Mouse (Mus musculus) CH12.LX (cell line): ENCODE data around the gene Wdfy3. TPM values are rescaled to one million over a fixed set of nuclear protein-coding genes. Genes with fewer than 3 reads are reported as not detected.

Experiments used
- DNase-seq: peaks from one replicate; pipeline ENCODE4 v3.0.0-alpha.2; 2013; ENCODE audit errors: extremely low read depth
- H3K27ac ChIP-seq: 2 replicates; pipeline ENCODE4 v1.5.1; 2012; ENCODE audit warnings: low read depth, mild to moderate bottlenecking, control low read depth, moderate library complexity; ENCODE audit not compliant: insufficient read depth
- H3K27me3 ChIP-seq: replicated peaks from 2 replicates; pipeline ENCODE3; 2012; ENCODE audit warnings: inconsistent platforms
- H3K36me3 ChIP-seq, 2 experiments: replicated peaks in 1 of 2; 2 replicates each; pipeline versions ENCODE3 to v1.6.1; 2012; ENCODE audit warnings: inconsistent platforms in 1 of 2, low read length in 1 of 2, mild to moderate bottlenecking in 1 of 2, mixed read lengths in 1 of 2, moderate library complexity in 1 of 2; ENCODE audit not compliant: control insufficient read depth in 1 of 2, insufficient read depth in 1 of 2
- H3K4me1 ChIP-seq, 2 experiments: 2 replicates each; pipeline ENCODE4 v1.6.1; 2012; ENCODE audit warnings: inconsistent platforms in 1 of 2, moderate library complexity in 1 of 2; ENCODE audit not compliant: insufficient read depth in 2 of 2, control insufficient read depth in 1 of 2
- H3K4me2 ChIP-seq: 2 replicates; pipeline ENCODE4 v1.6.1; 2012; ENCODE audit warnings: low read depth, mild to moderate bottlenecking, control low read depth; ENCODE audit not compliant: poor library complexity, insufficient read depth, severe bottlenecking
- H3K4me3 ChIP-seq, 3 experiments: fragments of 150-350 bp in 1 of 3; sonication (generic) in 1 of 3; replicated peaks in 1 of 3; 2 replicates each; pipeline versions ENCODE3 to v1.5.1; 2011 to 2012; ENCODE audit warnings: low read depth in 2 of 3, low read length in 2 of 3, mild to moderate bottlenecking in 2 of 3, moderate library complexity in 2 of 3, control low read depth in 1 of 3, improper control_type of control experiment in 1 of 3, inconsistent platforms in 1 of 3, mixed read lengths in 1 of 3; ENCODE audit not compliant: poor library complexity in 1 of 3
- H3K79me2 ChIP-seq: replicated peaks from 2 replicates; pipeline ENCODE4 v1.6.1; 2012; ENCODE audit warnings: mild to moderate bottlenecking, moderate library complexity; ENCODE audit not compliant: control insufficient read depth, poor library complexity, insufficient read depth, severe bottlenecking; ENCODE audit errors: extremely low read depth
- H3K9ac ChIP-seq: 2 replicates; pipeline ENCODE4 v1.6.1; 2012; ENCODE audit warnings: low read depth, mild to moderate bottlenecking, control low read depth, moderate library complexity; ENCODE audit not compliant: insufficient read depth
- H3K9me3 ChIP-seq: replicated peaks from 2 replicates; pipeline ENCODE3; 2012; ENCODE audit warnings: low read length, inconsistent platforms, mixed read lengths
- BHLHE40 ChIP-seq: IDR thresholded peaks from 2 replicates; pipeline ENCODE4 v1.6.1; 2011; ENCODE audit warnings: mild to moderate bottlenecking, low read depth, low read length, improper control_type of control experiment
- CHD1 ChIP-seq: IDR thresholded peaks from 2 replicates; pipeline ENCODE4 v1.6.1; 2012; ENCODE audit warnings: low read depth, low read length, improper control_type of control experiment, inconsistent platforms
- CHD2 ChIP-seq: IDR thresholded peaks from 2 replicates; pipeline ENCODE4 v1.6.1; 2011; ENCODE audit warnings: low read length, improper control_type of control experiment
- CTCF ChIP-seq, 2 experiments: IDR thresholded peaks in 1 of 2; conservative IDR thresholded peaks in 1 of 2; 2 replicates each; pipeline ENCODE4 v1.5.1; 2011 to 2012; ENCODE audit warnings: low read depth in 2 of 2, low read length in 2 of 2, improper control_type of control experiment in 1 of 2, inconsistent platforms in 1 of 2, mild to moderate bottlenecking in 1 of 2, moderate library complexity in 1 of 2
- E2F4 ChIP-seq: IDR thresholded peaks from 2 replicates; pipeline ENCODE4 v1.6.1; 2011; ENCODE audit warnings: low read depth, low read length, improper control_type of control experiment; ENCODE audit not compliant: insufficient replicate concordance
- IRF4 ChIP-seq: IDR thresholded peaks from 2 replicates; pipeline ENCODE4 v1.6.1; 2014; ENCODE audit warnings: low read depth, mild to moderate bottlenecking, inconsistent platforms, low read length, improper control_type of control experiment
- KAT2A ChIP-seq: IDR thresholded peaks from 2 replicates; pipeline ENCODE4 v1.6.1; 2012; ENCODE audit warnings: low read length, improper control_type of control experiment, inconsistent platforms; ENCODE audit not compliant: insufficient replicate concordance
- MAFK ChIP-seq: IDR thresholded peaks from 2 replicates; pipeline ENCODE4 v1.6.1; 2011; ENCODE audit warnings: low read length, improper control_type of control experiment; ENCODE audit not compliant: insufficient replicate concordance
- MYC ChIP-seq: IDR thresholded peaks from 2 replicates; pipeline ENCODE4 v1.6.1; 2011; ENCODE audit warnings: low read depth, mild to moderate bottlenecking, improper control_type of control experiment, low read length
- POLR2A ChIP-seq: IDR thresholded peaks from 2 replicates; pipeline ENCODE4 v1.6.1; 2011; ENCODE audit warnings: low read depth, mild to moderate bottlenecking, improper control_type of control experiment, low read length
- POLR2AphosphoS2 ChIP-seq: IDR thresholded peaks from 2 replicates; pipeline ENCODE4 v1.6.1; 2011; ENCODE audit warnings: low read depth, low read length, improper control_type of control experiment
- SIN3A ChIP-seq: IDR thresholded peaks from 2 replicates; pipeline ENCODE4 v1.6.1; 2012; ENCODE audit warnings: low read length, improper control_type of control experiment, inconsistent platforms
- SMC3 ChIP-seq: IDR thresholded peaks from 2 replicates; pipeline ENCODE4 v1.6.1; 2011; ENCODE audit warnings: low read depth, low read length, improper control_type of control experiment
- TBP ChIP-seq: conservative IDR thresholded peaks from 2 replicates; pipeline ENCODE4 v1.6.1; 2011; ENCODE audit warnings: low read depth, low read length, improper control_type of control experiment
- TCF12 ChIP-seq: IDR thresholded peaks from 2 replicates; pipeline ENCODE4 v1.6.1; 2014; ENCODE audit warnings: low read depth, mild to moderate bottlenecking, inconsistent platforms, low read length, improper control_type of control experiment
- ZKSCAN1 ChIP-seq: IDR thresholded peaks from 2 replicates; pipeline ENCODE4 v1.6.1; 2012; ENCODE audit warnings: low read depth, inconsistent platforms, low read length, improper control_type of control experiment, borderline replicate concordance
- ZMIZ1 ChIP-seq: IDR thresholded peaks from 2 replicates; pipeline ENCODE4 v1.6.1; 2012; ENCODE audit warnings: low read depth, mild to moderate bottlenecking, inconsistent platforms, low read length, improper control_type of control experiment
- dilution Hi-C: fragments of 300-500 bp; cut with MboI; formaldehyde crosslinking; loops from 2 replicates; pipeline ENCODE4 v1.14.3; 2020; ENCODE audit warnings: low sequenced_read_pairs; ENCODE audit not compliant: extremely low pct_unique_long_range_greater_than_20kb, extremely low pct_ligation_motif_present
- in situ Hi-C: fragments of 300-500 bp; cut with MboI; formaldehyde crosslinking; loops from 3 replicates; pipeline ENCODE4 v1.14.3; 2019; ENCODE audit warnings: low sequenced_read_pairs, low pct_ligation_motif_present, low pct_unique_long_range_greater_than_20kb, mixed read lengths
- polyA plus RNA-seq: library from polyadenylated mRNA; unstranded; fragments of >175 nt; gene quantifications from 2 replicates; pipeline ENCODE4 v1.2.1, GENCODE M21; 2012; ENCODE audit warnings: low read depth; ENCODE audit not compliant: insufficient read length
- total RNA-seq, 2 experiments: library from RNA; depleted of rRNA; stranded (reverse); fragments of 300-350 nt in 1 of 2; fragments of >200 nt in 1 of 2; gene quantifications; 2 replicates each; pipeline ENCODE4 v1.2.3; 2012 to 2014

Wdfy3 gene
- total and polyA plus RNA-seq, 3 experiments = not detected

GRCm38 (mm10) chr5:101958941-101959340 lies 110.8 kb downstream of the Wdfy3 start:
- no peak overlapping the region for H3K9ac ChIP-seq
- H3K4me3 ChIP-seq = no peak overlapping the region
- DNase-seq = no peak
- TF ChIP-seq CTCF (conservative IDR thresholded peaks at IDR 0.05 in 1 of 2, IDR thresholded peaks at IDR 0.05 in 1 of 2; ENCODE audit: low read depth in 2 of 2, low read length in 2 of 2) = no peak
- no peak for TF ChIP-seq POLR2A
- no peak for TF ChIP-seq BHLHE40
- no peak for TF ChIP-seq SIN3A
- TF ChIP-seq TCF12 = no peak
- TF ChIP-seq CHD1 = no peak
- TF ChIP-seq KAT2A = no peak
- TF ChIP-seq MYC = no peak
- TF ChIP-seq ZKSCAN1 = no peak
- TF ChIP-seq TBP = no peak
- TF ChIP-seq SMC3 = no peak
- TF ChIP-seq, all 38 proteins: peak for 0
- Histone ChIP-seq H3K4me1 (no peaks in the 10 kb centered on the region), H3K27ac (no peak overlapping the region), H3K9me3 (peaks cover 73% of the 10 kb centered on the region), H3K4me2 (no peak overlapping the region), H3K36me3 (no peaks in the 10 kb centered on the region), H3K79me2 (no peaks in the 10 kb centered on the region), H3K27me3 (no peaks in the 10 kb centered on the region)
- dilution Hi-C loops (no loop called here), in situ Hi-C loops (no loop called here)

- in situ Hi-C loops = no loop called here
- Histone ChIP-seq H3K36me3 (no peaks in the 10 kb centered on the region), H3K4me3 (no peak overlapping the region), H3K9ac (no peak overlapping the region), H3K79me2 (no peaks in the 10 kb centered on the region), H3K9me3 (peaks cover 70% of the 10 kb centered on the region), H3K4me2 (no peak overlapping the region), H3K4me1 (no peaks in the 10 kb centered on the region), H3K27ac (no peak overlapping the region), H3K27me3 (no peaks in the 10 kb centered on the region)
- no peak for DNase-seq
- TF ChIP-seq CHD2 (no peak), MYC (no peak), BHLHE40 (no peak), E2F4 (no peak), ZMIZ1 (no peak), POLR2AphosphoS2 (no peak), IRF4 (no peak), MAFK (no peak)
- dilution Hi-C loops = no loop called here
These were observed 112.3 kb downstream of the Wdfy3 start for GRCm38 (mm10) chr5:101957419-101957818.
